Mouse (Mus musculus) MEL (cell line): Measurements from ENCODE around the gene Cpt1c.

ENCODE experiments used
- EP300 ChIP-seq, 2 experiments: IDR thresholded peaks; 2 replicates each; pipeline ENCODE4 v1.6.1; 2011; ENCODE audit warnings: improper control_type of control experiment in 2 of 2, low read length in 2 of 2, low read depth in 1 of 2, mild to moderate bottlenecking in 1 of 2
- GABPA ChIP-seq: IDR thresholded peaks from 2 replicates; pipeline ENCODE4 v1.6.1; 2012; ENCODE audit warnings: low read depth, mild to moderate bottlenecking, inconsistent platforms, low read length, improper control_type of control experiment, moderate library complexity
- ZNF384 ChIP-seq: IDR thresholded peaks from 2 replicates; pipeline ENCODE4 v1.6.1; 2012; ENCODE audit warnings: low read depth, mild to moderate bottlenecking, inconsistent platforms, low read length, improper control_type of control experiment

DNA sequence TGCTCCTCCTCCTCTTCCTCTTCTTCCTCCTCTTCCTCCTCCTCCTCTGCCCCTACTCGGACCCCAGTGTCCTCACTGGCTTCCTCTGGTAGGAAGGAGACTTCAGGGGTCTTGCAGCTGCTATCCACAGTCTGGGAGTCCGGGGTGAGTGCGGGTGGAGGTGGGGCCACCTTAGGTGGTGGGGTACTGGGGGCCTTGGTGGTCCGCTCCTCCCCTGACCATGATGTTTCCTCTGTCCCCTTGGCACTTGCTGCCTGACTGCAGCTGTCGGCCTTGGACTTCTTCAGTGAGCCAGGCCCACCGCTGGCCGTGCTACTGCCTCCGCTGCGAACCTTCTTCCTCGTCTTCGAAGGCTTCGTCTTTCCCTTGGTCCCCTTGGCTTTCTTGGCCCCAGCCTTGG lies 31.9 kb upstream of the Cpt1c start:
- TF ChIP-seq GABPA, result no peak
- no peak for TF ChIP-seq ZNF384
- TF ChIP-seq EP300 (IDR thresholded peaks at IDR 0.05; ENCODE audit: low read depth in 1 of 2, low read length in 2 of 2), result no peak
